In genomic region chr9:31293208-31293607, GRCm38 (mm10) we compare ENCODE assay signal across 28 mouse cellular contexts. TPM values are rescaled to one million over a fixed set of nuclear protein-coding genes. Genes with fewer than 3 reads are reported as not detected.
DNase-seq lines count a peak whose midpoint lies in the region; ATAC-seq and TF ChIP-seq lines count a peak whose summit lies in the region.
"Had no signal": no experiment of that assay in that cellular context is flagged by ENCODE, and none has a peak within 500 bp of the region (broad histone marks: within the 10 kb centered on the region; RNA-seq: fewer than 3 reads in every experiment).

No protein-coding gene starts in this region.

- peaks cover 5% of the 10 kb centered on the region for H3K4me1 ChIP-seq in liver, adult 2 months (ENCODE audit: control insufficient read depth, insufficient read depth, low read length)
- peaks cover 4% of the 10 kb centered on the region; the same call in 1 of the 2 replicates for H3K4me1 ChIP-seq in intestine, postnatal 0 days (replicated peaks; ENCODE audit: control insufficient read depth, insufficient read depth, low read length)
- H3K4me1 ChIP-seq in small intestine, adult 2 months (ENCODE audit: control insufficient read depth, insufficient read depth, insufficient read length, low read length) = peaks cover 12% of the 10 kb centered on the region; the same call in 1 of the 2 replicates

- H3K27ac ChIP-seq in liver, adult 2 months (replicated peaks; ENCODE audit: insufficient read depth, low read depth, low read length) = no peak overlapping the region
- no peak overlapping the region for H3K27ac ChIP-seq in intestine, postnatal 0 days (ENCODE audit: low read depth, low read length)
- H3K27ac ChIP-seq in small intestine, adult 2 months (ENCODE audit: insufficient read depth, low read depth, low read length) = peak overlapping the region; percentile 35; the same call in 1 of the 2 replicates
- H3K27ac ChIP-seq: embryonic facial prominence, embryonic 13.5 days; embryonic facial prominence, embryonic 15.5 days; forebrain, embryonic 10.5 days; forebrain, embryonic 12.5 days had no signal

- no peak for TF ChIP-seq CTCF in liver, adult 2 months (IDR thresholded peaks at IDR 0.05; ENCODE audit: low read depth, low read length)
- no peak for TF ChIP-seq CTCF in intestine, postnatal 0 days (IDR thresholded peaks at IDR 0.05; ENCODE audit: low read depth)
- no peak for TF ChIP-seq CTCF in small intestine, adult 2 months (IDR thresholded peaks at IDR 0.05; ENCODE audit: extremely low read depth, insufficient read length, insufficient replicate concordance, low read depth, low read length)

- H3K4me3 ChIP-seq in liver, adult 2 months (ENCODE audit: insufficient read depth, low read depth, low read length) = no peak overlapping the region
- no peak overlapping the region for H3K4me3 ChIP-seq in intestine, postnatal 0 days (ENCODE audit: low read depth, low read length)
- no peak overlapping the region for H3K4me3 ChIP-seq in small intestine, adult 2 months (ENCODE audit: low read depth, low read length)
- H3K4me3 ChIP-seq: embryonic facial prominence, embryonic 13.5 days; embryonic facial prominence, embryonic 15.5 days; erythroblast, embryonic 14.5 days; forebrain, embryonic 10.5 days; forebrain, embryonic 12.5 days had no signal

- WGBS in liver, adult 2 months = 57% methylated on average over 2 of the region's 2 CpGs
- WGBS in intestine, postnatal 0 days = 54% methylated on average over 2 of the region's 2 CpGs
- 38% methylated on average over 2 of the region's 2 CpGs for WGBS in small intestine, adult 2 months

- H3K27me3 ChIP-seq in liver, adult 2 months (ENCODE audit: control insufficient read depth, insufficient read depth, low read length) = no peaks in the 10 kb centered on the region
- no peaks in the 10 kb centered on the region for H3K27me3 ChIP-seq in intestine, postnatal 0 days (replicated peaks; ENCODE audit: control insufficient read depth, insufficient read depth, low read length)
- H3K27me3 ChIP-seq in small intestine, adult 2 months (ENCODE audit: control insufficient read depth, insufficient read depth, low read length) = no peaks in the 10 kb centered on the region
- H3K27me3 ChIP-seq: CH12.LX; embryonic facial prominence, embryonic 13.5 days; embryonic facial prominence, embryonic 15.5 days; forebrain, embryonic 12.5 days; Patski had no signal

- H3K36me3 ChIP-seq in liver, adult 2 months (ENCODE audit: control insufficient read depth, insufficient read depth, low read length) = no peaks in the 10 kb centered on the region
- H3K36me3 ChIP-seq in intestine, postnatal 0 days (ENCODE audit: control insufficient read depth, insufficient read depth) = no peaks in the 10 kb centered on the region
- H3K36me3 ChIP-seq in small intestine, adult 2 months (ENCODE audit: control insufficient read depth, insufficient read depth, low read length) = no peaks in the 10 kb centered on the region
- H3K36me3 ChIP-seq: embryonic facial prominence, embryonic 13.5 days; embryonic facial prominence, embryonic 15.5 days; forebrain, embryonic 12.5 days had no signal

- no peaks in the 10 kb centered on the region for H3K9me3 ChIP-seq in intestine, postnatal 0 days (ENCODE audit: control insufficient read depth)
- H3K9me3 ChIP-seq: embryonic facial prominence, embryonic 13.5 days; embryonic facial prominence, embryonic 15.5 days; forebrain, embryonic 10.5 days; forebrain, embryonic 12.5 days; G1E had no signal

- H3K4me2 ChIP-seq in intestine, postnatal 0 days (replicated peaks; ENCODE audit: low read depth) = no peak overlapping the region
- H3K4me2 ChIP-seq: embryonic facial prominence, embryonic 13.5 days; embryonic facial prominence, embryonic 15.5 days; forebrain, embryonic 12.5 days had no signal

- DNase-seq in liver, adult 2 months (ENCODE audit: extremely low read depth, low read depth, low spot score) = peak; percentile 66
- no peak for DNase-seq in liver
- no peak for DNase-seq in ovary, adult 18-20 months (ENCODE audit: low spot score)
- DNase-seq in embryo, embryonic 10 days (ENCODE audit: low spot score) = no peak
- DNase-seq: adrenal gland, adult 8-10 months; adrenal gland, postnatal 14 days; adrenal gland, postnatal 36 days; B cell, adult 2 months; cerebellum, adult 11-12 months; cerebellum, adult 2 months; cerebellum, adult 9-10 months; cerebellum, postnatal 10 days; cerebellum, postnatal 25 days; embryo, embryonic 11 days had no signal

- peaks cover 12% of the 10 kb centered on the region; the same call in 1 of the 2 replicates for H3K79me2 ChIP-seq in liver, adult 2 months (ENCODE audit: control insufficient read depth, insufficient read depth, low read length)

- TF ChIP-seq POLR2A in liver, adult 2 months (IDR thresholded peaks at IDR 0.05; ENCODE audit: extremely low read depth, insufficient read depth, low read length) = no peak
- TF ChIP-seq POLR2A in small intestine, adult 2 months (IDR thresholded peaks at IDR 0.05; ENCODE audit: low read depth, low read length) = no peak

- H3K9ac ChIP-seq in liver, adult 2 months (ENCODE audit: low read depth, low read length) = no peak overlapping the region
- no peak overlapping the region for H3K9ac ChIP-seq in intestine, postnatal 0 days (ENCODE audit: low read depth, low read length)
- H3K9ac ChIP-seq: embryonic facial prominence, embryonic 13.5 days; embryonic facial prominence, embryonic 15.5 days; forebrain, embryonic 12.5 days had no signal

- peak; percentile 44; the same call in 1 of the 2 replicates for ATAC-seq in intestine, postnatal 0 days
- ATAC-seq: activated CD4-positive, CD25-positive, alpha-beta regulatory T cell, adult 4 months; CD4-positive, CD25-positive, alpha-beta regulatory T cell, adult 4 months; forebrain, embryonic 14.5 days; forebrain, embryonic 16.5 days; Patski had no signal

RNA-seq across cellular contexts. Expression of gene Prdm10, which starts 12.9 kb away (rescaled TPM):
- 2.7 and 3.6 TPM in 2 replicates for total RNA-seq in liver, adult 2 months (2014; rRNA removed)
- 4.5 and 4.8 TPM in 2 replicates for polyA plus RNA-seq in liver, adult 2 months (2012; rRNA removed)
- polyA plus RNA-seq in intestine, postnatal 0 days (2015; fragmentation: Nextera tagmentation; extraction: Ambion mirVana) = 1.0 and 1.2 TPM in 2 replicates
- polyA plus RNA-seq in small intestine, adult 2 months (2012; rRNA removed) = 4.4 and 9.3 TPM in 2 replicates
